Mouse (Mus musculus) lung, embryonic 14.5 days (tissue): ENCODE results near the gene Cpn1. TPM values are rescaled to one million over a fixed set of nuclear protein-coding genes. Genes with fewer than 3 reads are reported as not detected.

ENCODE experiments used
- ATAC-seq: fragments of 200-750 bp; cut with Nextera tagmentation; 2 replicates; pipeline ENCODE4 v1.8.0; 2017; ENCODE audit warnings: mild to moderate bottlenecking, moderate TSS enrichment, moderate library complexity; ENCODE audit not compliant: insufficient read depth
- DNase-seq: peaks from one replicate; pipeline ENCODE4 v3.0.0-alpha.2; 2015
- H3K27ac ChIP-seq: fragments of 300-500 bp; sonication (generic); 2 replicates; pipeline ENCODE4 v1.5.1; 2014; ENCODE audit warnings: low read depth, mild to moderate bottlenecking, moderate library complexity
- H3K27me3 ChIP-seq: fragments of 300-500 bp; sonication (generic); 2 replicates; pipeline ENCODE4 v1.6.1; 2014; ENCODE audit warnings: low read length, control low read depth; ENCODE audit not compliant: insufficient read depth
- H3K36me3 ChIP-seq: fragments of 300-500 bp; sonication (generic); 2 replicates; pipeline ENCODE4 v1.6.1; 2014; ENCODE audit warnings: control low read depth; ENCODE audit not compliant: insufficient read depth
- H3K4me1 ChIP-seq: fragments of 300-500 bp; sonication (generic); 2 replicates; pipeline ENCODE4 v1.6.1; 2014; ENCODE audit warnings: antibody characterized with exemption, control low read depth; ENCODE audit not compliant: insufficient read depth
- H3K4me2 ChIP-seq: fragments of 300-500 bp; sonication (generic); 2 replicates; pipeline ENCODE4 v1.6.1; 2014; ENCODE audit warnings: mild to moderate bottlenecking
- H3K4me3 ChIP-seq: fragments of 300-500 bp; sonication (generic); 2 replicates; pipeline ENCODE4 v1.5.1; 2014; ENCODE audit warnings: low read depth, low read length
- H3K9ac ChIP-seq: fragments of 300-500 bp; sonication (generic); 2 replicates; pipeline ENCODE4 v1.6.1; 2014
- H3K9me3 ChIP-seq: fragments of 300-500 bp; sonication (generic); 2 replicates; pipeline ENCODE4 v1.6.1; 2016; ENCODE audit warnings: low read depth, low read length, control low read depth
- CTCF ChIP-seq: IDR thresholded peaks from 2 replicates; pipeline ENCODE4 v1.5.1; 2016; ENCODE audit warnings: antibody characterized with exemption, low read depth
- WGBS: fragments of 180-500 bp; shearing (Covaris S2); extraction: QIAGEN DNeasy Blood & Tissue Kit; methylation state at CpG from one replicate; pipeline ENCODE4 v1.1.7; 2014; 5-methylcytosine and 5-hydroxymethylcytosine counted together
- polyA plus RNA-seq: library from polyadenylated mRNA; unstranded; fragments of >200 nt; fragmentation: Nextera tagmentation; extraction: Ambion mirVana; gene quantifications from 2 replicates; pipeline ENCODE4 v1.2.1, GENCODE M21; 2014

The Cpn1 gene
- polyA plus RNA-seq, 1 experiment from 2014 or later, result 5.4 TPM

- no peak overlapping the region for H3K4me3 ChIP-seq
- H3K9ac ChIP-seq, result no peak overlapping the region
- TF ChIP-seq CTCF, result no peak
- 60% methylated on average over 16 of the region's 16 CpGs for WGBS
- ATAC-seq (no peak), DNase-seq (no peak)
- H3K36me3 ChIP-seq, result no peaks in the 10 kb centered on the region
- no peak overlapping the region for H3K27ac ChIP-seq
- H3K4me2 ChIP-seq, result no peak overlapping the region
- no peaks in the 10 kb centered on the region for H3K27me3 ChIP-seq
- H3K4me1 ChIP-seq, result peaks cover 7% of the 10 kb centered on the region; the same call in 1 of the 2 replicates
- H3K9me3 ChIP-seq, result no peaks in the 10 kb centered on the region
Measured at GRCm38 (mm10) chr19:43943076-43943475, 43.3 kb downstream of the Cpn1 start.

DNA sequence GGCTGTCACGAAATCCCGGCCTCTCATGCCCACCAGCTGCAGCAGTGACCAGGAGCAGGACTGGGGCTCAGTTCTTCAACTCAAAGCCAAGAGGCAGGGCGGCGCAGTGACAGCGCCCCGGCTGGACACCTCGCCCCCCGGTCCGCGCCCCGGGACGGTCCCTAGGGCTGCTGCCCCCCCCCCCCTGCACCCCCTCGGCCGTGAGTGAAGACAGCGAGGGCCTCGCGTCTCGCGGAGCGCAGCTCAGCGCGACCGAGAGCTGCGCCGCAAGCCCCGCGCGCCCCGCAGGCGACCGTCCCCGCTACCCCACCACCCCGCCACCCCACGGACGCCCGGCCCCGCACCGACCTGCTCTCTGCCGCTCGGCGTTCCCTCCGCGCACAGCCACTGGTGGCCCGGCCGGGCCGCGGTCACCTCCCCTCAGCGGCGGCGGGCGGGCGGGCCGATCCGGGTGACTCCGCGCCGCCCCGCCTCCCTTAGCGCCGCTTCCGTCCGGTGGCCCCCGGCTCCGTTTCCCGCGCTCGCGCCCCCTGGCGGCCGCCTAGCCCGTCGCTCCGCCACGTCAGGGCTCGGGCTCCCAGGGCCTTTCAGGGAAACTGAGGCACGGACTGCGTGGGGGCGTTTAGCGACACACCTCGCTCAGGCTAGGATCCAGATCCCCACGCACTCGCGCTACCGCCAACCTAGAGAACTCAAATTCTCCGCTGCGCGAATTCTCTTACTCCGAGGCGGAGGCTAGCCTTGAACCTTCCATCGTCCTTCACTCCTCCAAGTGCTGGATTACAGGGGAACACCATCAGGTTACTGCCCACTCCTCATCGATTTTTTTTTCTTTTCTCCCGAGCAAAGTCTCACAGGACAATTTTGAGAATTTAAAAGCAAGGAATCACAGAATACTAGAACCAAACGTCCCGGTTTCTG is 46.3 kb downstream of the Cpn1 start, which contains the start of gene Dnmbp:
TSS of gene Dnmbp (minus strand) at position 423 of the 921 bp plus-strand sequence.
- H3K4me3 ChIP-seq, result peak within 1 kb of the TSS; percentile 72
- H3K27me3 ChIP-seq, result no peaks in the 10 kb centered on the region
- peaks cover 13% of the 10 kb centered on the region for H3K4me1 ChIP-seq
- no peaks in the 10 kb centered on the region for H3K9me3 ChIP-seq
- peak; percentile 71 for TF ChIP-seq CTCF
- ATAC-seq (peak; percentile 90), DNase-seq (peak; percentile 91)
- 3% methylated on average over 74 of the region's 94 CpGs for WGBS
- peak within 1 kb of the TSS; percentile 58; the same call in 1 of the 2 replicates for H3K27ac ChIP-seq
- H3K36me3 ChIP-seq, result no peaks in the 10 kb centered on the region
- peak within 1 kb of the TSS; percentile 78 for H3K9ac ChIP-seq
- H3K4me2 ChIP-seq, result peak within 1 kb of the TSS; percentile 75

- Histone ChIP-seq H3K4me1 (peaks cover 13% of the 10 kb centered on the region), H3K4me2 (peak overlapping the region; percentile 75), H3K9me3 (no peaks in the 10 kb centered on the region), H3K27ac (peak overlapping the region; percentile 58; the same call in 1 of the 2 replicates), H3K9ac (peak overlapping the region; percentile 78), H3K36me3 (no peaks in the 10 kb centered on the region), H3K27me3 (no peaks in the 10 kb centered on the region), H3K4me3 (peak overlapping the region; percentile 72)
- WGBS, result 12% methylated on average over 16 of the region's 16 CpGs
- DNase-seq, result peak; percentile 21
- TF ChIP-seq CTCF, result no peak
- no peak for ATAC-seq
Measured at GRCm38 (mm10) chr19:43939171-43939768, 47.1 kb downstream of the Cpn1 start.

- 11% methylated on average over 11 of the region's 11 CpGs for WGBS
- Histone ChIP-seq H3K36me3 (no peaks in the 10 kb centered on the region), H3K4me1 (peaks cover 13% of the 10 kb centered on the region), H3K9ac (0 out of 2 replicates have a peak overlapping the region, but pooled peaks have one; percentile 27), H3K9me3 (no peaks in the 10 kb centered on the region), H3K27ac (no peak overlapping the region), H3K27me3 (no peaks in the 10 kb centered on the region), H3K4me2 (peak overlapping the region; percentile 75), H3K4me3 (peak overlapping the region; percentile 72; the same call in 1 of the 2 replicates)
- no peak for TF ChIP-seq CTCF
- DNase-seq (peak; percentile 52), ATAC-seq (0 out of 2 replicates have a peak, but pooled peaks have one; percentile 44)
Measured at GRCm38 (mm10) chr19:43938355-43938754, 48.0 kb downstream of the Cpn1 start.

GRCm38 (mm10) chr19:43930926-43931325 is 55.4 kb downstream of the Cpn1 start:
- Histone ChIP-seq H3K9me3 (no peaks in the 10 kb centered on the region), H3K9ac (no peak overlapping the region), H3K36me3 (no peaks in the 10 kb centered on the region), H3K4me2 (no peak overlapping the region), H3K27me3 (no peaks in the 10 kb centered on the region), H3K4me1 (0 out of 2 replicates have a peak, but pooled peaks cover 3% of the 10 kb centered on the region), H3K4me3 (no peak overlapping the region), H3K27ac (no peak overlapping the region)
- 88% methylated on average over 6 of the region's 6 CpGs for WGBS
- DNase-seq, result no peak
- ATAC-seq, result no peak
- no peak for TF ChIP-seq CTCF

- Histone ChIP-seq H3K4me2 (no peak overlapping the region), H3K4me1 (0 out of 2 replicates have a peak, but pooled peaks cover 3% of the 10 kb centered on the region), H3K9me3 (no peaks in the 10 kb centered on the region), H3K27ac (no peak overlapping the region), H3K27me3 (no peaks in the 10 kb centered on the region), H3K36me3 (no peaks in the 10 kb centered on the region), H3K4me3 (no peak overlapping the region), H3K9ac (no peak overlapping the region)
- no peak; the same call in 1 of the 2 replicates for ATAC-seq
- DNase-seq, result no peak
- no peak for TF ChIP-seq CTCF
- 13% methylated on average over 7 of the region's 7 CpGs for WGBS
Measured at GRCm38 (mm10) chr19:43930366-43930765, 56.0 kb downstream of the Cpn1 start.

DNA sequence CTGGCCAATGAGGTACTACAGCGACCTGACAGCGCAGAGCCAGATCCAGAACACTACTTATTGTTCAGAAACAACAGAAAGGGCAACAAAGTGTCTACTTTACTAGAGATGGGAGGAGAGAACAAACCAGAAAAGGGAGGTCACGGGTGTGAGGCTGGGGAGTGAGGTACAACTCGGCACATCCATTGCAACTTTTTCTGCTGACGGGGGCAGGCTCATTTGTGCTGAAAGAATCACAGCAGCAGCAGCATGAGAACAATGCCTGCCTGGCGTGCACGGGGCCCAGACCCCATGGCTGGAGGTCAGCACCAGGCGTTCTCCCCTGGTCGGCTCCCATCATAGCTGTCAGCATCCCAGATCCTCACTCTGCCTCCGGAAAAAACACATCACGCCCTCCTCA is 56.5 kb downstream of the Cpn1 start:
- WGBS, result 43% methylated on average over 11 of the region's 11 CpGs

More for the DNA sequence above, 56.5 kb downstream of the Cpn1 start:
- Histone ChIP-seq H3K4me3 (no peak overlapping the region), H3K9ac (no peak overlapping the region), H3K27ac (no peak overlapping the region), H3K4me1 (0 out of 2 replicates have a peak, but pooled peaks cover 3% of the 10 kb centered on the region), H3K4me2 (no peak overlapping the region), H3K9me3 (no peaks in the 10 kb centered on the region), H3K36me3 (no peaks in the 10 kb centered on the region), H3K27me3 (no peaks in the 10 kb centered on the region)
- DNase-seq, result no peak
- TF ChIP-seq CTCF, result no peak
- no peak for ATAC-seq
